Mouse (Mus musculus): Measurements from ENCODE around the gene Dspp. TPM values are rescaled to one million over a fixed set of nuclear protein-coding genes. Genes with fewer than 3 reads are reported as not detected.

Gene Dspp
- 0.06 TPM in 1 of 2 replicates, not detected in the other for polyA plus RNA-seq (2015; fragmentation: Nextera tagmentation; extraction: Ambion mirVana)

DNA sequence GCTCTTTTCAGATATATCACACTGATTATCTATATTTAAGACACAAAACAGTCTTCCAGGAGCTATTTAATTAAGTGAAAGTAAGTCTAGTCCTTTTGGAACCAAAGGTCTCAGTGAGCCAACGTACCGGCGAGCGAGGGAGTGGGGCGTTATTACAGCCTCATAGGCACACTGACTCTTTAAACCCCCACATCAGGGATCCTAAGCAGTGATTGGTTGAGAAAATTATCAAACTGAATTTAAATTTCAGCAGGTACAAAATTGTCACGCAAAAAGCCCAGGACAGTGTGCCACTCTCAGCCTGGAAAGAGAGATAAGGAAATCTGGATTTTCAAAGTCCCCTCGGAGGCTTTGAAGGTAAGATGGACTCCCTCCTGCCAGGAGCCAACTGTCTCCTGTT lies at the start of gene Dspp:
TSS of gene Dspp (plus strand) at position 301 of the 400 bp plus-strand sequence.
- no peak for ATAC-seq (ENCODE audit: low read depth)
- Histone ChIP-seq H3K27ac (ENCODE audit: low read length) (no peak within 1 kb of the TSS), H3K4me3 (ENCODE audit: low read length) (no peak within 1 kb of the TSS), H3K4me1 (replicated peaks; ENCODE audit: control insufficient read depth, insufficient read depth, low read length) (no peaks in the 10 kb centered on the region), H3K36me3 (ENCODE audit: control insufficient read depth, insufficient read depth, low read length) (no peaks in the 10 kb centered on the region), H3K27me3 (ENCODE audit: control insufficient read depth, insufficient read depth, low read depth, low read length) (no peaks in the 10 kb centered on the region), H3K9me3 (ENCODE audit: control insufficient read depth, low read length) (no peaks in the 10 kb centered on the region), H3K4me2 (ENCODE audit: low read depth, low read length) (no peak within 1 kb of the TSS), H3K9ac (ENCODE audit: low read length) (no peak within 1 kb of the TSS)
- 70% methylated on average over 7 of the region's 7 CpGs for WGBS

DNA sequence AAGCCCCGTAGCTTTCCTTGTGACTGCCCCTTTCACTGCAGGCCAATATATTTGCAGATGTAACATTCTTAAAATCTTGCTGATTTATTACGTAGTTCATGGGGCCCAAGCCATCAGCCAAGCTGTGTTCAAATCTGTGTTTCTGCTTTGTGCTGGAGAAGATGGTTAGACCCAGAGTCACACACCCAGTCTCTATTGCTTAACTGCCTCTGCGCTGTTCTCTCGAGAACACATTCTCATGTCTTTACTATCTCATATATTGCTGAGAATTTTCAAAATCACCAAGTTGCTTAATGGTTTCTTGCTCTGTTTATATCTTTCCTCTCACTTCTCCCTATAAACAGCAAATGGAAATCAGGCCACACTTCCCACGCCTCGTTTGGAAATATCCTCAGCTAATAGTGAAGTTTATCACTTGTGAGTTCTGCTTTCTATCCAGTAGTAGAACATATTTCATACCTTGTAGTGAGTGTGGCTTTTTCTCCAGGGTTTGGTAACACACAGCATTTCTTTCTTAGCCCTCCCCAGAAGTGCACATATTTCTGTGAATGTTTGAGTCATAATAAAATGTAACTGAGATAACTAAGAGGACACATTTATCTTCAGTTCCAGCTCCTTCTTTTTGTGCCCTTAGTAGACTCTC lies 46.4 kb upstream of the Dspp start:
- peak; percentile 82 for ATAC-seq (ENCODE audit: low read depth)
- Histone ChIP-seq H3K4me3 (ENCODE audit: low read length) (no peak overlapping the region), H3K36me3 (ENCODE audit: control insufficient read depth, insufficient read depth, low read length) (no peaks in the 10 kb centered on the region), H3K4me2 (ENCODE audit: low read depth, low read length) (no peak overlapping the region), H3K9ac (ENCODE audit: low read length) (no peak overlapping the region), H3K4me1 (replicated peaks; ENCODE audit: control insufficient read depth, insufficient read depth, low read length) (peaks cover 11% of the 10 kb centered on the region), H3K27ac (ENCODE audit: low read length) (peak overlapping the region; percentile 20; the same call in 1 of the 2 replicates), H3K27me3 (ENCODE audit: control insufficient read depth, insufficient read depth, low read depth, low read length) (no peaks in the 10 kb centered on the region), H3K9me3 (ENCODE audit: control insufficient read depth, low read length) (no peaks in the 10 kb centered on the region)
- 51% methylated on average over 6 of the region's 6 CpGs for WGBS

DNA sequence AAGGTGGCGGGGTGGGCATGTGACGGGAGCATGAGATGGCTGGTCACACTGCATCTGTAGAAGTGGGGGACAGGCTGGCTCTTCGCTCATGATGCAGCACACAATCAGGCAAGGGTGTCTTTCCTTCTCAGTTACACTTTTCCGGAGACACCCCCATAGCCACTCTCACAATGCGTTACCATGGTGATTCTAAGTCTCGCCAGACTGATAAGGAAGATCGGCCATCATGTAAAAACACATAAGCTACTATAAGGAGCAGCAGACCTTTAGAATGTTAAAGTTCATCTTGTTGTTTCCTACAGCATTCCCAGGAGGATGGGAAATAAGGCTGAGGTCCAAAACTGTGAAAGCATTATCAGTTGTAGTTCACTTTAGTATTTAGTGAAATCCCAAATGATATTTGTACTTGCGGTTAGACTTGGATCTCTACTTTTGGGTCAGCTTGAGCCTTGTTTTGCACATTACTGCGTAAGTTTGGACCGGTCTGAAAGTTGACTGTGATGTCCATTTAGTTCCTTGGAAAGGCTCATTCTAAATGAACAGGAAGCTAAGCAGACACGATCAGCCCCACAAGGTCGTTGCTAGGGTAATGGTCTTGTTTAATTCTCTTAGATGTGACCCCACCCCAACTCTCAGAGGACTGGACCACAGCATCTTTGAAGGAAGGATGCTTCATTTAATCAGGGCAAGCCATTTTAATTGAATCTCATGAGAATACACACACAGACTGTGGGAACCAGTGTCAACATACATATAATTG lies 43.8 kb upstream of the Dspp start:
- no peaks in the 10 kb centered on the region for H3K9me3 ChIP-seq (ENCODE audit: control insufficient read depth, low read length)
- no peak overlapping the region for H3K4me3 ChIP-seq (ENCODE audit: low read length)
- WGBS = 70% methylated on average over 12 of the region's 12 CpGs
- H3K27me3 ChIP-seq (ENCODE audit: control insufficient read depth, insufficient read depth, low read depth, low read length) = no peaks in the 10 kb centered on the region
- ATAC-seq (ENCODE audit: low read depth) = no peak
- H3K27ac ChIP-seq (ENCODE audit: low read length) = no peak overlapping the region
- peaks cover 11% of the 10 kb centered on the region for H3K4me1 ChIP-seq (replicated peaks; ENCODE audit: control insufficient read depth, insufficient read depth, low read length)
- no peak overlapping the region for H3K9ac ChIP-seq (ENCODE audit: low read length)
- H3K36me3 ChIP-seq (ENCODE audit: control insufficient read depth, insufficient read depth, low read length) = no peaks in the 10 kb centered on the region
- H3K4me2 ChIP-seq (ENCODE audit: low read depth, low read length) = no peak overlapping the region

DNA sequence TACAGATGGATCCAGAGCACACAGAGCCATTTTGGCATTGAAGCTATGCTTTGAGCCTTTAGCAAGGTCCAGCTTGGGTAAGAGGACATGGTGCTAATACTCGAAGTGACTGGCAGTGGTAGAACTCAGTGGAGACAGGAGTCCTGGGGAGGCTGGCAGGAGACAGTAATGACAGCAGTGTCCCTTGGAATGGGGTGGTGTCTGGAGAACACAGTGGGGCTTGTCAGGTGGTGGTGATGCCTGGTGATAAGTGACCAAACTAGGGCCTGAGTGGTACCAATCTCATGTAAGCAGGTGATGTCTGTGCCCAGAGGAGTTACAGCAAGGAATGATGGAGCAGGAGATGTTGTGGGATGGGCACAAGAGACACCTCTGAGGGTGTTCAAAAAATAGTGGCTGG lies 43.2 kb upstream of the Dspp start:
- H3K4me2 ChIP-seq (ENCODE audit: low read depth, low read length) = no peak overlapping the region
- 63% methylated on average over 1 of the region's 1 CpGs for WGBS

DNA sequence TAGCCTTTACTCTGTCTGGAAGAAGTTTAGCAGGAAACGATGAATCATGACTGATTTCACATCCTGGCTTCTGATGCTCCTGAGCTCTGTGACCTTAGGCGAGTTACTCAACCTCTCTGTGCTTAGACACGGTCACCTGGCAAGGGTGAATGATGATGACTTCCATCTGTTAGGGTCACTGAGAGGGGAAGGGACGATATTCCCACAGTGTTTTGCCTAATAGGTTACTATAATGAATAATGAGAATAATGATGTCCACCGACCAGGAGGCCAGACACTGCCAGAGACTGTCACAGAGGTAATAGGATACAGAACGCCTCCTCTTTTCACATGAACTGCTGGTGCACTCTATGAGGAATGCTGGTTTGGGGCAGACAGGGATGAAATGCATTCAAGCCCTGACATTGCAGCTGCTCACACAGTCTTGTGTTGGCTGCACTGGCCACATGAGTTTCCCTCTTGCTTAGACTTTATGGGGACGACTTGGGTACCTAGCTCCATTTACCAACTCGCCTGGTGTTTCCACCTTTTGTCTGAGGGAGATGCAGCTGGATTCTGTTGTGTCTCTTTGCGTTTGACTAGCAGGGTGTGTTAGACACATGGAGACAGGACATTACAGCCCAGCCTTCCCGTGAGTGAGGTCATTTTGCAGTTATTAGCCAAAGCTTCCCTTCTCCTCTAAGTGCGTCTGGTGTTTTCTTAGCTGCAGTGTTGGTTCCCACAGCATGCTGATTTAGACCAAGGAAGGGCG lies 42.1 kb upstream of the Dspp start:
- 44% methylated on average over 12 of the region's 12 CpGs for WGBS
- H3K4me2 ChIP-seq (ENCODE audit: low read depth, low read length) = no peak overlapping the region
- no peak overlapping the region for H3K4me3 ChIP-seq (ENCODE audit: low read length)
- H3K4me1 ChIP-seq (replicated peaks; ENCODE audit: control insufficient read depth, insufficient read depth, low read length) = peaks cover 11% of the 10 kb centered on the region
- no peaks in the 10 kb centered on the region for H3K9me3 ChIP-seq (ENCODE audit: control insufficient read depth, low read length)
- H3K9ac ChIP-seq (ENCODE audit: low read length) = peak overlapping the region; percentile 32; the same call in 1 of the 2 replicates
- no peaks in the 10 kb centered on the region for H3K36me3 ChIP-seq (ENCODE audit: control insufficient read depth, insufficient read depth, low read length)
- peak; percentile 27 for ATAC-seq (ENCODE audit: low read depth)
- peak overlapping the region; percentile 78 for H3K27ac ChIP-seq (ENCODE audit: low read length)
- H3K27me3 ChIP-seq (ENCODE audit: control insufficient read depth, insufficient read depth, low read depth, low read length) = no peaks in the 10 kb centered on the region

More for the DNA sequence above, 43.2 kb upstream of the Dspp start:
- H3K27ac ChIP-seq (ENCODE audit: low read length) = no peak overlapping the region
- H3K4me3 ChIP-seq (ENCODE audit: low read length) = no peak overlapping the region
- peaks cover 11% of the 10 kb centered on the region for H3K4me1 ChIP-seq (replicated peaks; ENCODE audit: control insufficient read depth, insufficient read depth, low read length)
- no peaks in the 10 kb centered on the region for H3K9me3 ChIP-seq (ENCODE audit: control insufficient read depth, low read length)
- H3K36me3 ChIP-seq (ENCODE audit: control insufficient read depth, insufficient read depth, low read length) = no peaks in the 10 kb centered on the region
- no peak for ATAC-seq (ENCODE audit: low read depth)
- H3K27me3 ChIP-seq (ENCODE audit: control insufficient read depth, insufficient read depth, low read depth, low read length) = no peaks in the 10 kb centered on the region
- no peak overlapping the region for H3K9ac ChIP-seq (ENCODE audit: low read length)

DNA sequence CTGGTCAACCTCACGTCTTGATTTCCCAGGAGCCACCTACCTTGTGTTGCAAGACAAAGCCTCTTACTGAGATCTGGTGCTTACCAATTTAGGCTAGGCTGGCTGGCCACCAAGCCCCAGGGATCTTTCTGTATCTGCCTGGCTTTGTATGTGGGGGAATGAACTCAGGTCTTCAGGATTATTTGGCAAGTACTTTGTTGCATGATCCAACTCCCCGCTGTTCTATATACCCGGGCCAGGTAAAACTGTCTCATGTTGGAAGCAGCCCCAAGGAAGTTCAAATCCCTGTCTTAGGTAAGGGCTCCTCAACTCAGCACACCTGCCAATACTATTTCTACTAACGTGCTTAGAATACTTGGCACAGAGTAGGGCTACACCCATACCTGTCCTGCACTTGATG lies 39.6 kb upstream of the Dspp start:
- Histone ChIP-seq H3K4me2 (ENCODE audit: low read depth, low read length) (no peak overlapping the region), H3K4me3 (ENCODE audit: low read length) (no peak overlapping the region), H3K4me1 (replicated peaks; ENCODE audit: control insufficient read depth, insufficient read depth, low read length) (peaks cover 11% of the 10 kb centered on the region), H3K27ac (ENCODE audit: low read length) (no peak overlapping the region), H3K27me3 (ENCODE audit: control insufficient read depth, insufficient read depth, low read depth, low read length) (no peaks in the 10 kb centered on the region), H3K9ac (ENCODE audit: low read length) (no peak overlapping the region), H3K36me3 (ENCODE audit: control insufficient read depth, insufficient read depth, low read length) (no peaks in the 10 kb centered on the region), H3K9me3 (ENCODE audit: control insufficient read depth, low read length) (no peaks in the 10 kb centered on the region)
- no peak for ATAC-seq (ENCODE audit: low read depth)
- WGBS = 81% methylated on average over 4 of the region's 4 CpGs

DNA sequence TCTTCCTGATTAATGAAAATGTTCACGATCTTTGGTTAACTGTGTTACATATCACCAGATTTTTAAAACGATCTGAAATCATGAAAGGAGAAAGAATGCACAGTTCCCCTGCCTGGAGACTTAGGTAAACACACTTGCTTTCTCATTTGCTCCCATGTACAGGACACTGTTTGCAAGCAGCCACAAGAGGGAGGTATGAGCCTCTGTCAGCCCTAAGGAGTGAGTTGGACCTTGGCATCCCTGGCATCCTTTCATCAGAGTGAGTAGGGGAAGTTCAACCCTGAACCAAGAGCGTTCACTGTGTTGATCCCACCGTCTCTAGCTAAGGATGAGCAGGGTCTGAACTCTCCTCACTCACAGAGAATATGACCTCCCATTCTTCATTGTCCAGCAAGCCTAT lies 39.0 kb upstream of the Dspp start:
- Histone ChIP-seq H3K27ac (ENCODE audit: low read length) (no peak overlapping the region), H3K27me3 (ENCODE audit: control insufficient read depth, insufficient read depth, low read depth, low read length) (no peaks in the 10 kb centered on the region), H3K4me2 (ENCODE audit: low read depth, low read length) (no peak overlapping the region), H3K36me3 (ENCODE audit: control insufficient read depth, insufficient read depth, low read length) (no peaks in the 10 kb centered on the region), H3K9me3 (ENCODE audit: control insufficient read depth, low read length) (no peaks in the 10 kb centered on the region), H3K9ac (ENCODE audit: low read length) (no peak overlapping the region), H3K4me3 (ENCODE audit: low read length) (no peak overlapping the region), H3K4me1 (replicated peaks; ENCODE audit: control insufficient read depth, insufficient read depth, low read length) (peaks cover 11% of the 10 kb centered on the region)
- WGBS = 33% methylated on average over 4 of the region's 4 CpGs
- peak; percentile 70 for ATAC-seq (ENCODE audit: low read depth)

DNA sequence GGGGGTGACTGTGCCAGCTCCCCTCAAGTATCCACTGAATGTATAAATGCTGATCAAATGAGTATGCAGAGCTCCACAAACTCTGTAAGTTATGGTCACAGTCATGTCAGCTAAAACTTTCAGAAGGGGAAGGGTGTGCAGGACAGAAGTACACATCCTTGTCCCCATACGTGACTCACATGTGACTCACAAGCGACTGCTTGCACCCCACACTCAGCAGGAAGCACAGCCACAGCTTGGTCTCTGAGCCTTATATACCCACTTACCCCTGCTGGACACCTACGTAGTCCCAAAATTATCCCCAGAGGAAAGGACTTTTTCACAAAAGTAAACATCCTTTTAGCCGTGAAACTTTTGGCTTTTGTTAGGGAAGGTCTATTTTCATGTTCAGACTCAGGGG lies 36.8 kb upstream of the Dspp start:
- H3K9me3 ChIP-seq (ENCODE audit: control insufficient read depth, low read length) = no peaks in the 10 kb centered on the region
- no peak overlapping the region for H3K4me3 ChIP-seq (ENCODE audit: low read length)
- no peak overlapping the region for H3K4me2 ChIP-seq (ENCODE audit: low read depth, low read length)
- H3K9ac ChIP-seq (ENCODE audit: low read length) = no peak overlapping the region
- no peaks in the 10 kb centered on the region for H3K27me3 ChIP-seq (ENCODE audit: control insufficient read depth, insufficient read depth, low read depth, low read length)
- WGBS = 41% methylated on average over 4 of the region's 4 CpGs
- H3K4me1 ChIP-seq (replicated peaks; ENCODE audit: control insufficient read depth, insufficient read depth, low read length) = peaks cover 8% of the 10 kb centered on the region
- no peak for ATAC-seq (ENCODE audit: low read depth)
- no peak overlapping the region for H3K27ac ChIP-seq (ENCODE audit: low read length)
- no peaks in the 10 kb centered on the region for H3K36me3 ChIP-seq (ENCODE audit: control insufficient read depth, insufficient read depth, low read length)

DNA sequence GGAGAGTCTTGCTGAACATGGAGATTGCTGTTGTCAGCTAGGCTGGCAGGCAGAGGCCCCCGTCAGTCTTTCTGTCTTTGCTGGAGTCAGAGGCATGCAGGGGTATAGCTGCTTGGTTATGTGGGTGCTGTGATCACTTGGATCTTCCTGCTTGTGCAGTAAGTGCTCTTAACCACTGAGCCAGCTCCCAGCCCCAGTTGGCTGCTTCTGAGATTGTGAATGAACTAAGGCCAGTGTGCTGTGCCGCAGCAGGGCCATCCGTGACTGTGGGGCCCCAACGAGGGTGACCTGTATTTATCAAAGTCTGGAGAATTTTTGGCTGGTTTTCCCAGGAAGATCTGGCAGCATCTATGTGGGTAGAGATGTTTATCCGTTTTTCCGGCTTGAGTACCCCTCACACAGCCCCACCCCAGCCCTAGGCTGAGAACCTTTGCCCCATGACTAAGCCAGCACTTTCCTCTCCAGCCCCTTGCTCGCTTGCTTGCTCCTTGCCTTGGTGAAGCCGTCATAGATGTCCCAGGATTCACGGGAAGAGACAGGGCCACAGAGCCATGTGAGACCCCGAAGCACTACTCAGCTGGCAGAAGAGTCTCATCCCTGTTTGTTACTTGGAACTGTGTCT lies 32.5 kb upstream of the Dspp start:
- Histone ChIP-seq H3K4me1 (replicated peaks; ENCODE audit: control insufficient read depth, insufficient read depth, low read length) (peaks cover 5% of the 10 kb centered on the region; the same call in 1 of the 2 replicates), H3K27ac (ENCODE audit: low read length) (no peak overlapping the region), H3K9ac (ENCODE audit: low read length) (0 out of 2 replicates have a peak overlapping the region, but pooled peaks have one; percentile 5), H3K27me3 (ENCODE audit: control insufficient read depth, insufficient read depth, low read depth, low read length) (no peaks in the 10 kb centered on the region), H3K4me3 (ENCODE audit: low read length) (no peak overlapping the region), H3K9me3 (ENCODE audit: control insufficient read depth, low read length) (no peaks in the 10 kb centered on the region), H3K36me3 (ENCODE audit: control insufficient read depth, insufficient read depth, low read length) (no peaks in the 10 kb centered on the region), H3K4me2 (ENCODE audit: low read depth, low read length) (no peak overlapping the region)
- peak; percentile 66 for ATAC-seq (ENCODE audit: low read depth)
- WGBS = 33% methylated on average over 10 of the region's 10 CpGs

Measured in lung, embryonic 16.5 days (tissue).